Mouse (Mus musculus): Measurements from ENCODE around the gene Gli2.

The Gli2 gene

GRCm38 (mm10) chr1:118941336-118941735, 112.1 kb downstream of the Gli2 start:
- DNase-seq (ENCODE audit: low read depth), result no peak

- no peak for DNase-seq (ENCODE audit: low read depth)
These were observed 113.1 kb downstream of the Gli2 start for GRCm38 (mm10) chr1:118940269-118940840.

- no peak for DNase-seq (ENCODE audit: low read depth)
These were observed 115.2 kb downstream of the Gli2 start for GRCm38 (mm10) chr1:118938206-118938605.

GRCm38 (mm10) chr1:118936108-118936507, 117.3 kb downstream of the Gli2 start:
- DNase-seq (ENCODE audit: low read depth), result no peak

GRCm38 (mm10) chr1:118935518-118935917, 117.9 kb downstream of the Gli2 start:
- no peak for DNase-seq (ENCODE audit: low read depth)

- no peak for DNase-seq (ENCODE audit: low read depth)
These were observed 121.3 kb downstream of the Gli2 start for GRCm38 (mm10) chr1:118932167-118932566.

GRCm38 (mm10) chr1:118927543-118928354, 125.7 kb downstream of the Gli2 start:
- DNase-seq (ENCODE audit: low read depth), result no peak

GRCm38 (mm10) chr1:118926556-118926955, 126.9 kb downstream of the Gli2 start:
- DNase-seq (ENCODE audit: low read depth), result no peak

GRCm38 (mm10) chr1:118922189-118922588, 131.2 kb downstream of the Gli2 start:
- DNase-seq (ENCODE audit: low read depth), result no peak

GRCm38 (mm10) chr1:118917520-118918220, 135.7 kb downstream of the Gli2 start:
- no peak for DNase-seq (ENCODE audit: low read depth)

GRCm38 (mm10) chr1:118916477-118917075, 136.8 kb downstream of the Gli2 start:
- no peak for DNase-seq (ENCODE audit: low read depth)

- DNase-seq (ENCODE audit: low read depth), result no peak
These were observed 139.7 kb downstream of the Gli2 start for GRCm38 (mm10) chr1:118913414-118914385.

- DNase-seq (ENCODE audit: low read depth), result no peak
These were observed 140.5 kb downstream of the Gli2 start for GRCm38 (mm10) chr1:118912929-118913328.

- DNase-seq (ENCODE audit: low read depth), result no peak
These were observed 142.0 kb downstream of the Gli2 start for GRCm38 (mm10) chr1:118911427-118911727.

GRCm38 (mm10) chr1:118910693-118911426, 142.6 kb downstream of the Gli2 start:
- no peak for DNase-seq (ENCODE audit: low read depth)

GRCm38 (mm10) chr1:118909051-118909450, 144.4 kb downstream of the Gli2 start:
- DNase-seq (ENCODE audit: low read depth), result no peak

GRCm38 (mm10) chr1:118907574-118907973, 145.8 kb downstream of the Gli2 start:
- no peak for DNase-seq (ENCODE audit: low read depth)

- DNase-seq (ENCODE audit: low read depth), result no peak
These were observed 148.1 kb downstream of the Gli2 start for GRCm38 (mm10) chr1:118905319-118905718.

- DNase-seq (ENCODE audit: low read depth), result no peak
These were observed 148.5 kb downstream of the Gli2 start for GRCm38 (mm10) chr1:118904909-118905308.

- DNase-seq (ENCODE audit: low read depth), result no peak
These were observed 149.0 kb downstream of the Gli2 start for GRCm38 (mm10) chr1:118904431-118904830.

- DNase-seq (ENCODE audit: low read depth), result no peak
These were observed 149.7 kb downstream of the Gli2 start for GRCm38 (mm10) chr1:118903742-118904141.

All from c-Kit-positive CD71-positive TER-119-negative erythroid progenitor cells, embryonic 14.5 days (primary cell).